Mouse (Mus musculus) brain, embryonic 14.5 days (tissue): Measurements from ENCODE around the gene Cym. TPM values are rescaled to one million over a fixed set of nuclear protein-coding genes. Genes with fewer than 3 reads are reported as not detected.

ENCODE experiments used
- DNase-seq: peaks from one replicate; pipeline ENCODE4 v3.0.0-alpha.2; 2011; ENCODE audit warnings: low read depth
- CTCF ChIP-seq: fragments of 200-500 bp; IDR thresholded peaks from 2 replicates; pipeline ENCODE4 v1.5.1; 2012; ENCODE audit warnings: inconsistent platforms, mild to moderate bottlenecking, moderate library complexity, borderline replicate concordance; ENCODE audit not compliant: insufficient read depth, insufficient read length; ENCODE audit errors: extremely low read depth
- POLR2A ChIP-seq: fragments of 200-500 bp; IDR thresholded peaks from 2 replicates; pipeline ENCODE4 v1.6.1; 2012; ENCODE audit warnings: mild to moderate bottlenecking, inconsistent platforms, borderline replicate concordance; ENCODE audit not compliant: poor library complexity, insufficient read depth, insufficient read length, severe bottlenecking; ENCODE audit errors: extremely low read depth
- polyA plus RNA-seq: library from polyadenylated mRNA; depleted of rRNA; stranded (reverse); fragments of >200 nt; gene quantifications from 2 replicates; pipeline ENCODE4 v1.2.3, GENCODE M21; 2012; rRNA removed

Cym gene
- polyA plus RNA-seq, result 0.64 and 0.90 TPM in 2 replicates

GRCm38 (mm10) chr3:107221608-107222007 is at the start of gene Cym:
Gene Cym, minus strand, starts transcription at chr3:107221732.
- no peak for DNase-seq
- TF ChIP-seq CTCF (no peak), POLR2A (no peak)

GRCm38 (mm10) chr3:107266814-107267345 is 45.3 kb upstream of the Cym start:
- no peak for TF ChIP-seq POLR2A
- TF ChIP-seq CTCF, result no peak
- DNase-seq, result no peak

GRCm38 (mm10) chr3:107261851-107262165 is 40.3 kb upstream of the Cym start:
- TF ChIP-seq CTCF, result no peak
- no peak for TF ChIP-seq POLR2A
- no peak for DNase-seq

- DNase-seq, result peak; percentile 73
- TF ChIP-seq POLR2A, result no peak
- TF ChIP-seq CTCF, result no peak
These were observed 39.7 kb upstream of the Cym start for GRCm38 (mm10) chr3:107260956-107261850.

GRCm38 (mm10) chr3:107257924-107258323 is 36.4 kb upstream of the Cym start:
- TF ChIP-seq POLR2A, result no peak
- no peak for TF ChIP-seq CTCF
- peak; percentile 39 for DNase-seq

- TF ChIP-seq POLR2A, result no peak
- no peak for TF ChIP-seq CTCF
- DNase-seq, result peak; percentile 11
These were observed 35.2 kb upstream of the Cym start for GRCm38 (mm10) chr3:107256724-107257123.

GRCm38 (mm10) chr3:107255992-107256391 is 34.5 kb upstream of the Cym start:
- DNase-seq, result no peak
- TF ChIP-seq CTCF (no peak), POLR2A (no peak)

GRCm38 (mm10) chr3:107253925-107254324 is 32.4 kb upstream of the Cym start:
- DNase-seq, result no peak
- TF ChIP-seq CTCF (no peak), POLR2A (no peak)

- no peak for DNase-seq
- TF ChIP-seq POLR2A (no peak), CTCF (no peak)
These were observed 30.5 kb upstream of the Cym start for GRCm38 (mm10) chr3:107252035-107252434.

GRCm38 (mm10) chr3:107250320-107250719 is 28.8 kb upstream of the Cym start:
- no peak for DNase-seq
- no peak for TF ChIP-seq POLR2A
- no peak for TF ChIP-seq CTCF

GRCm38 (mm10) chr3:107249042-107249441 is 27.5 kb upstream of the Cym start:
- no peak for TF ChIP-seq CTCF
- no peak for TF ChIP-seq POLR2A

GRCm38 (mm10) chr3:107246876-107247275 is 25.3 kb upstream of the Cym start:
- DNase-seq, result no peak
- TF ChIP-seq POLR2A, result no peak
- no peak for TF ChIP-seq CTCF

More at GRCm38 (mm10) chr3:107249042-107249441, 27.5 kb upstream of the Cym start:
- DNase-seq, result no peak

GRCm38 (mm10) chr3:107241389-107242094 is 20.0 kb upstream of the Cym start:
- DNase-seq, result peak; percentile 87
- no peak for TF ChIP-seq CTCF
- TF ChIP-seq POLR2A, result no peak
